Mouse (Mus musculus) induced T-regulatory cell, adult 2 months (primary cell): ENCODE measurements at regions not wholly inside any gene's neighbourhood (a gene's known extent, or its start where the extent isn't known, plus 50 kb on each side); places are given as distances from the start of the nearest gene placed in this dataset.
A peak's percentile ranks its signal among the peaks of the same experiment; 100 is the strongest.

Experiments used
- DNase-seq: peaks from one replicate; pipeline ENCODE4 v3.0.0-alpha.2; 2012; ENCODE audit warnings: low read depth

DNA sequence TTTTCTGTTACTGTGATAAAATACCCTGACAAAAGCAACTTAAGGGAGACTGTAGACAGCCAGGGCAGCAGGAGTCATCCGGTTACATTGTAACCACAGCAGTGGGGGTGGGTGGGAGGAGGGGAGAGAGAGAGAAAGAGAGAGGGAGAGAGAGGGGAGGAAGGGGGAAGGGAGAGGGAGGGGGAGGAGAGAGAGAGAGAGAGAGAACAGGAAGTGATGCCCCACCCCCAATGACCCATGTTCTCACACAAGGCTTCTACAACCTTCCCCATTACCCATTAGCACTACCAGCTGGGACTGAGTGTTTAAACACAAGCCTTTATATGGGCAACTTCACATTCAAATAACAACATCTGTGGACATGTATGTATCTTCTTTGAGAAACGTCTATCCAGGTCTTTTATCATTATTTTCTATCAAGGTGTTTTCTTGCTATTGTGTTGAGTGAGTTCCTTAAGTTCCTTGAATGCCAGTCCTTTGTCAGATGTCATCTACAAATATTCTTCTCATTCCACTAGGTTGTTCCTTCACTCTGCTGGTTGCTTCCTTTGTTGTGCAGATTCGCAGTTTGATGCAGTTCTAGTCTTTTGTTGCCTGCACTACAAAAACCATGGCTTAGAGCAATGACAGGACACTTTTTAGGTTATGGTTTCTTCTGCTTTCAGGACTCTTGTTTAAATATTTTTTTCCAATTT, 274.7 kb upstream of the Ddx18 start:
- DNase-seq, result no peak

DNA sequence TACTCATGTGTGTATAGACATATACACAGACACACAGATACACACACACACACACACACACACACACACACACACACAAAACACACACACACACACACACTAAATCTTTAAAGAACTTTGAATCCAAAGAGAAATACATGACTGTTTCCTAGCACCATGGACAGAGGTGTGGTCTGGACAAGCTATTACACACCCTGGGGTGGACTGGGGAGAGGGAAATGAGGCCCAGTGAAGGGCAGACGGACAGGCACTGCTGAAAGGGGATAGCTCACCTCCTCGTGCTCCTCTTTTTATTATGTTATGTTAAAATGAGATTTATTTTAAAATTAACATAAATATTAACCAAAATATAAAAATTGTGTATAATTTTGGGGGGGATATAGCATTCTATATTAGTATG, 265.8 kb upstream of the Ddx18 start:
- DNase-seq, result no peak

DNA sequence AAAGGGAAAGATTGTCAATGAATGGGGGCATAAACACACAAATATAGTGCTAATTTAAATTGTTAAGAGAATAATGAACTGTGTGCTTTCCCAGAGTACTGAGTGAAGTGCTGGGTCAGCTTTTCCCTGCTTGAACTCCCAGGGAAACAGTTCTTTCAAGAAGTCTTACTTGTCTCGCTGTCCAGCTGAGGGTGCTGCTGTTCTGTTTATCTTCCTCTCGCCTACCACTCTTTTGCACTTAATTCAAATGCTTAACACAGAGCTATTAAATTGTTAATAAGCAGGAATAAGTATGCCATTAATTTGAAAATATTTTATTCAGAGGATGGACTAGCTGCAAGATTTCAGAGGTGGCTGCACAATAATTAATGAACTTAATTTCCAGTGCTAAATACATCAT, 262.5 kb upstream of the Ddx18 start:
- DNase-seq, result no peak

DNA sequence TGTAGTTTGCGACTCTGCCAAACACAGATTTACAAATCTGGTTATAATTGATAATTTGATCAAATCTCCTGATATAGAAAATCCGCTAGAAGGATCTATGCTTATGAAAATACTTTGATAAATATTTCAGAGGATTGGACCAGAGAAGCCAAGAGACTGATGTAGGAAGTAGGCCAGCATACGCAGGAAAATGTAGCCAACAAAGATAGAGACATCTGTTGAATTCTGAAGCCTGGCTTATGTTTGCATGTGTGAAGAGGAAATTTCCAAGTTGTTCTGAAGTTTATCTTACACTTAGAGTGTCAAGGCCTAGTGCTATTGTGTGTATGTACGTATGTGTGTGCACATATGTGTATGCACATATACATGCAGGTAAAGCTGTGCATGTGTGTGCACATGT, 255.2 kb upstream of the Ddx18 start:
- no peak for DNase-seq

DNA sequence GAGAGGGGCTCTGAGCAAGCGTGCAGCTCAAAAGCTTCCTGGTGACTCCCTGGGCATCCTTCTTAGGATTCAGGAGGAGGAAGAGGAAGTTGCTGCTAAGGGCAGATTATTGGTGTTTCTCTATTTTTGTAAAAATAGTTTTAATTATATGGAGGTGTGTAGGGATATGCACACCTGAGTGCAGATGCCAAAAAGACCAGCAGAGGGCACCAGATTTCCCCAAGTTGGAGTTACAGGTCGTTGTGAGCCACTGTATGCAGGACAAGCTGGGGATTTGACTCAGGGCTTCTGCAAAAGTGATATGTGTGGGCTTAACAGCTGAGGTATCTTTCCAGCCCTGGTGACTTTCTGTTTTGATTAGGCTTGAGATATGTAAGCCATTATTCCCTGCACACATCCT, 235.5 kb upstream of the Ddx18 start:
- DNase-seq, result peak; percentile 1

DNA sequence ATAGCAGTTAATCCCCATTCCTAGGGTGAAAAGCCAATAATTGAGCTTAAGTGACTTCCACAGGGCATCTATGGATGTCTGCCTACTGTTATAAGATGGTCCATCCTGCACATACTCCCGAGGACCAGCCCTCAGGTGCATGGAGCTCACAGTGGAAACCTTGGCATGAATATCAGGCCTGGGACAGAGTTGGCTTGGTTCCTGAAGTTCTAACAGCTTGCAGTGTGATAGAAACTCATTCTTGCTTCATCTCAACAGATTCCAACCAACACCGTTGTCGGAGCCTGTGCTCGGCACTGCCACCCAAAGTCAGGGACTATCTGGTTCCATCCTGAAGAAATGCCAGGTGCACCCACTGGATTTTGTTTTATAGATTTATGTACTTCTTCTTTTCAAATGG, 234.7 kb upstream of the Ddx18 start:
- DNase-seq, result no peak

DNA sequence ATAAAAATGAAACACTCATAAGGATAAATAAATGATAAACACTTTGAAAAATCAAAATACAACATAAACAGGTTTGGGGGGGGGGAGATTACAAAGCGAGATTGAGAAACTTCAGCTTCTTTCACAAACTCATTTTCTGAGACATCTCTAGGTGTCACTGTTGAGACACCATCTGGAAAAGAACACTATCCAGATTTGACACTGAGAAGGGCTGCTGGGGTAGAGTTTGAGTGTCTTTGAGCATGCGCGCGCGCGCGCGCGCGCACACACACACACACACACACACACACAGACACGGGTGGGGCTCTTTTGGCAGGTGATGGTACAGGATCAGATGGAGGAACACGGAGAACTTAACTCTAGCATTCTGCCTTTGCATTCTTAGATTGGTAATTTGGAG, 230.7 kb upstream of the Ddx18 start:
- no peak for DNase-seq

DNA sequence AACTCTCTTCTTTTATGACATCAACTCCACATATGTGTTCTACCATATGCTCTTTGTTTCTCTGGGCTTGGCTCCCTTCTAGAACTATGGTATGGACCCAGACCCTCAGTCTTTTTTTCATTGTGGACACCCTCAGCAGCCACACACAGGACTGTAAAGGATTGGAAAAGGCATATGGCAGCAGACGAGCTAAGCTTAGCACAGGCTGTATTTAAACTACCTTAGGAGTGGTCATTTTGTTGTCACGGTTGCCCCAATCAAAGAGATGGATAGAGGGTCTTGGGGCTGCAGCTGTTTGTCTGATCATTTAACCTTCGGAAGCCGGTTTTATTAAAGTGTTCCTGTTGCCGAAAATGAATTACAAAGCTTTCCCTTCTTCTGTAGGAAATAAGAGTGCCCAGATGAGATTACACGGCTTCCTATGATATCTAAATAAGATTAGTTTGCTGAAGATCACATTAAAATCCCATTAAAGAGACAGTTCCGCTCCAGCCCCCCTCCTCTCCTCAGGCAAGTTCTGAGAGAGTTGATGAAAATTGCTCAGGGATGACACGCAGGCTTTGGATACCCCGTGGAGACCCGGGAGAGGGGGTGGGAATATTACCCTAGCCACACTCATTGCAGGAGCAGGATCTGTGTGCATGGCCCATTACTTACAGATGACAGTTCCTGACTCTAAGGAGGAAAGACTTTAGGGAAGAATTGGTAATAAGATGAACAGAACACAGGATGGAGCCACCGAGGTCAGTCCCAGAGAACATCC, 227.4 kb upstream of the Ddx18 start:
- no peak for DNase-seq

DNA sequence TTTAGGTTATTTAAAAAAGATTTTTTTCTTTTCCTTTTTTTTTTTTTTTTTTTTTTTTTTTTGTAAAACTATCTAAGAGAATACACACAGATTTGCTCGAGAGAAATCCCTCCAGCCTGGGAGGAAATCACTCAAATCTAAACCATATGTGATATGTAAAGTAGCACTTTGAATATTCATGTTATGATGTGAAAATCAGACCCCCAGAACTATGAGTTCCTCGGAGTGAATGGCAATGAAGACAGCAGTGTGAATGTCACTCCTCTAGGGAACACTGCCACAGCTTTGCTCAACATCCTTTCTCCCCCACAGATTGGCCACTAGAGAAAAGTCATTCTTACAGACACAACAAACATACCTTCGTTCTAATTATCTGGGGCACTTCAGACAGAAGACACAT, 217.8 kb upstream of the Ddx18 start:
- DNase-seq, result no peak

DNA sequence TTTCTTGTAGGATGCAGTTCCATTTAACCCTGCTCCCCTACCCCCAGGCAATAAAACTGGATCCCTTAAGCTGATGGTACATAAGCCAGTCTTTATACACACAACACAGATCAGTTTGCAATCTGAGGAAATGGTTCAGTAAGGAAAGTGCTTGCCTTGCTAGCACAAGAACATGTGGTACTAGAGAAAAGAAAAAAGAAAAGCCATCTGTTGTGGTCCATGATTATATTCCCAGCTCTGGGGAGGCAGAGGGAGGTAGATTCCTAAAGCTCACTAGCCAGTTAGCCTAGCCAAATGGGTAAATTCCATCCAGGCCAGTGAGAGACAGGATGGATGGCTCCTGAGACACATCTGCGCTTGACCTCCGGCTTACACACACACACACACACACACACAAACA, 206.2 kb upstream of the Ddx18 start:
- no peak for DNase-seq

DNA sequence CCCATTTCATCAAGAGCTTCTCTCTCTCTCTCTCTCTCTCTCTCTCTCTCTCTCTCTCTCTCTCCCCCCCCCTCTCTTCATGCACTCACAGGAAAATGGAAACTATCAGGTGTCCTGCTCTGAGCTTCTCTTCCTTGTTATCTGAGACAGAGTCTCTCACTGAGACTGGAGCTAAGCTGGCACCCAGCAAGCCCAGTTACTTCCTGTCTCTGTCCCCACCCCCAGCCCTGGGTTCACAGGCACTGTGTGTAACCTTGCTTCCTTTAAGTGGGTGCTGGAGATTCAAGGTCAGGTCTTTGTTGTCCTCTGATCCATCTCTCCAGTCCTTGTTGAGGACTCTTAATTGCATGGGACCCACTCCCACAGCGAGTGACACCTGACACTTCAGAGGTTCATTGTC, 203.7 kb upstream of the Ddx18 start:
- no peak for DNase-seq

DNA sequence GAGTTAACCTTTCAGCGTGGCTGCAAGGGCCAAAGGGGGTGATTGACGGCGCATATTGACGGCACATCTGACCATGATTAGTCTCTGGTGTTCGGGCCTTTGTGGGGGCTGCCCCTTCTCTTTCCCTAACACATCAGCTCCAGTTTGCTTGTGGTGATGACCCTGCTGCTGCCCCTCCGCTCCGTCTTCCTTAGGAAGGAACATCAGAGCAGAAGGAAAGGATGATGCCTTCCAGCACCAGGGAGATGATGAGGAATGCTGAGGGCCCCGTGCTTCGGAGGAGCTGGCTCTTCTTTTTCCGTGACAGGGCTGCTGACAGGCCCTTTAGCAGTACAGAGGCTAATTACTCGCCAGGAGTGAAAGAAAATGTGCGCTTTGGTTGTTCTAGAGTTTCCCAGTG, 203.1 kb upstream of the Ddx18 start:
- DNase-seq, result no peak

DNA sequence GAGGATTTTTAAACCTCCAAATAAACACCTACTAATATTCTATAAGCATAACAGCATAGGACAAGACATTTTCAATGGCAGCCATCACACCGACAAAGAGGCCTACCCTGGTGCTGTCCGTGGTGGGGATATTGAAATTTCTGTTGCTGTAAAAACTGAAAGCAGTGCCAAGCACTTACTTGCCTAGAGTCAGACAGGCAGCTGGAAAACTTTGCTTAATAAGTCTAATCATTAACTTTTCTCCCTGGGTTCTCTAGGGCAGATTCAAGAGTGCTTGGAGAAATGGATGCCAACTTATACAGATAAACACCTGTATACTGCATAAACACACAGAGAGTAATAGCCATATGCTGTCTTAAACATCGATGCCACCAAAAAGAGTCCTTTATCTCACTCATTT, 192.3 kb upstream of the Ddx18 start:
- DNase-seq, result no peak

DNA sequence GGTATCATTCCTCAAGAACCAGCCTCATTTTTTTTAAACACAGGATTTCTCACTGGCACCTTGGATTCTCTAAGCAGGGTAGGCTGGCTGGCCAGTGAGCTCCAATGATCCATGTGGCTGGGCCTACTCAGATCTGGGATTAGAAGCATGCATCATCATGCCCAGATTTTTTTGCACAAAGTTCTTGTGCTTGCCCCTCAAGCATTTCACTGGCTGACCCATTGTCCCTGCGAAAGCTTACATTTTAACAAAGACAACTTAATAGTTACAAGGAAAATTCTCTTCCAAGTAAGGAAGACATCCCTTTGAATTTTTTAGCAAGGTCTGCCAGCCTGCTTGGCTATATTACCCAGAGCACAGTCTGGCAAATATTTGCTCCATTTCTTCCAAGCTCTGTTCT, 177.4 kb upstream of the Ddx18 start:
- no peak for DNase-seq

DNA sequence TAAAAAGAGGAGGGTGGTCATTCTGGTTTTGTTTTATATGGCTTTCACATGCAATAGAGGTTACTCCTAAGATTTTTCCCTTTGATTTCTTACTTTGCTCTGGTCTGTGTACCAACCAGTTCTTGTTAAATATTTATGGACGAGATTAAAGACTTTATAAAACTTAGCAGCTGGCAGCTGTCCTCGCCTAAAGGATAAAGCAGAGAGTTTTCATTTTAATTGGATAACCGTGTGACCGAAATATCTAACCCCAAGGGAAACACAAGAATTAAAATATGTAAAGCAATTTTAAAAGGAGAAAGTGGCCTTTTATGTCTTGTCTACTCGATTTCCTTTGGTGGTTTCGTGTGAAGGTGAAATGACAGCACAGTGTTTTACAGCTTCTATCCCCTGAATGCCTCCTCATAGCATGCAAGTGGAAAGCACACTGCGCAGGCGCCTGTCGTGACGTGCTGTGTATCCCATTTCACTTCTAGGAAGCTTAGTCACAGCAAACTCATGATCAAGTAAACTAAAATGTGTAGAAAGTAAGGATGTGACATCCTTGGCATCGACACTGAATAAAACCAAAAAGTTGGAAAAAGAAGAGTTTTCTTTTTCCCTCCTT, 167.4 kb upstream of the Ddx18 start:
- no peak for DNase-seq

DNA sequence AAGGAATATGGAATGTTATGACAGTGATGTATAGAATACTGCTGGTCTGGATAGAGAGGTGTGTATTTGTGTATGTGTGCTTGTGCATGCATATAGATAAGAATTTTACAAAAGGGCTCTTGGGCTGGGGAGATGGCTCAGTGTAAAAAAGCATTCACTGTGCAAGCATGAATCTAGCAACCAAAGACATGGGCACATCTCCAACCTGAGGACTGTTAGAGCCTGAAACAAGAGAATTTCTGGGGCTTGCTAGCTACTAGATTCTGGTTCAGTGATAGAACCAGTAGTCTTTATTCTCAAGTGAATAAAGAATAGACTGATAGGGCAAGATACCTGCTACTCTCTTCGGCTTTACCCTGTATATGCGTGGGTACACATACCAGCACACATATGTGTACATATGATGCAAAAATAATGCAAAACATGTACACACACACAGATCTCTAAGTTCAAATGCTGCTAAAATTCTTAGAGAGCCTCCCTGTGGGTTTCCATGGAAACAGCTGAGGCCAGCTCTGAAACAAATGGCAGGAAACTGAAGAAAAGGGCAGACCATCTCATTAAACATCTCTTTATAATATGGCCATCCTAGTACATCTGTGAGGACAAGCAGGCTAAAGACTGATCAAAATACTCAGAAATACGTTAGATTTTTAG, 166.8 kb upstream of the Ddx18 start:
- no peak for DNase-seq

DNA sequence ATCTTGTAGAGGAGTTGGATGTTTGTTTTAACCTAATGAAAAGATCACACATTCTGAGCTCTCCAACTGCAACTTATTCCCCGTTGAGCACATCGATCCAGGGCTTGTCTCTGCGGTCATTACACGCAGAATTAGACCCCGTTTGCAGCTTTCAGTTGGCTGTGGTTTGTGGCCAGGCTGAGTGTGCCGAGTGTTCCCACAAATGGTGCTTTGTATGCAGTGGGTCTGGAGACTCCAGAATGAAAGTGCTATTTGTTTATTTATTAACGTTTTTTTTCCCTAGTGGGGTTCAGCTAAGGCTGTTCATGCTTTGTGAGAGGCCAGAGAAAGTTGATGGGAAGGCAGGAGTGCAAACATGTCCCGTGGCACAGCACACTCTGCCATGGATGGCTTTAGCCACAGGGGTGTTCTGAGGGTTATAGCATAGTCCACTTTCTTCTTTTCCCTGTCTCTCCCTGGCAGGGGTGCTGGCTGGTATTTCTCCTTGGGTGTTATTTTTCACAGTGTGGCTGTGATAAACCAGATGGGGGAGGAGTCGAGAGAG, 141.6 kb upstream of the Ddx18 start:
- no peak for DNase-seq

DNA sequence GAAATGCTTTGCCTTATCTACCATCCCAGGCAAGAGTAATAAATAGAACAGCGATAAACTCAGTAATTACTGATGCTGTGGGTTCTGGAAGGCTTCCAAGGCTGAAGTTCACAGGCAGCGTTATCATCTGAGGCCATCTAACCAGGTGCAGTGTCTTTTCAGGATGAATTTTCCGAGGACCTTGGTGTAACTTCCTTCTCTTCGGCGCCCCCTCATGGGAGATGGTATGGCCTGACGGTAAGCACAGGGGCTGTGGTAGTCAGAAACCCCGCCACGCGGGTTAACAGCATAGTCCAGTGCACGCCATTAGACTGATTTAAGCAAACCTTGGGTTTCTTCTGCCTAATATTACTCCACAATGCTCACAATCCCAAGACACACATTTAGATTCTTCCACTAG, 140.5 kb upstream of the Ddx18 start:
- DNase-seq, result no peak

DNA sequence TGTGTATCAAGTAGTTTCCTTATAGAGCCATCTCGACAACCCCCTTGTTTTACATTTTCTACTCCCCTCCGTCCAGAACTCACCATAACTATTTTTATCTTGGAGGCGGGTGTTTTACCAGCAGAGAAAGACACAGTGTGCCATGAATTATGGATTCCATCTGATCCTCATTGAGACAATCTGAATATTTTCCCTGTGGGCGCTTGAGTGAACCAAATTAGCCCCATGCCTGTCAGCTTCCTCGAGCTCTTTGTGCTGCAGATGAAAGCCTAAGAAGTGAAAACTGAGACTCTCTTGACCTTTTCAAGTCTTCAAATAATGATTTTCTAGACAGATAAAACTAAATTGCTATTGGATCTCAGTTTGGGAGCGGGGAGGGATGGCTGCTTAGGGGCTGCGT, 134.0 kb upstream of the Ddx18 start:
- DNase-seq, result no peak

DNA sequence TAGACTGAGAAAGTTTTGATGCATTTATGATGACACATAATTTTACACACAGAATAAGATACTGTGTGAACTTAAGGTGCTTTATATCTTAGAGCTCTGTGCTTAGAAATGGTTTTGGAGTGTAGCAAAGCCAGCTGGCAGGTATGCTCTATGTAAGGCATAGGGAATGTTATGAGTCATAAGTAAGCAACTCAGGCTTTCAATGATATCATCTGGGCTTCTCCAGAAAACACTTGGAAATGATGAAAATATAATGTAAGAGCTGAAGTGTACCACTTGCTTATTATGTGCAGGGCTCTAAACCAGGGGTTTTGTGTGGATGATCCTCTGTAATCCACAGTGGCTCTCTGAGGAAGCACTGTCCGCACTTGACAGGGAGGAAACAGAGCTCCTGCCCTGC, 86.1 kb upstream of the Ddx18 start:
- no peak for DNase-seq

DNA sequence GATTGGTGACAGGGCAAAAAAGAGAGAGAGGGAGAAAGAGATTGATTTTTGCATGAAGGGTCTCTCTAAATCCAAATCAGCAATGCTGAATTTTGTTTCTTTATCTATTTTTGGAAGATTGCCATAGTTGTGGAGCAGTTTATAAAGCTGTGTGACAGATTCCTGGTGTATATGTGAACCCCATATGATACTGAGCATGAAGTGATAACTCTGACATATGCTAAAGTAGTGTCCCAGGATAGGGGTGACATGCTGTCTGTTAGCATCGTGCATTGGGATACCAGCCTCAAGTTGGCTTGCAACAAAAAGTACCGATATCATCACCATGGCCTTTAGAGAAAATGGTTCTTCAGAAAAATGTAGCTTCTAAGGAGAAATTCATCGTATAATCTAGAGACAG, 82.3 kb upstream of the Ddx18 start:
- no peak for DNase-seq

DNA sequence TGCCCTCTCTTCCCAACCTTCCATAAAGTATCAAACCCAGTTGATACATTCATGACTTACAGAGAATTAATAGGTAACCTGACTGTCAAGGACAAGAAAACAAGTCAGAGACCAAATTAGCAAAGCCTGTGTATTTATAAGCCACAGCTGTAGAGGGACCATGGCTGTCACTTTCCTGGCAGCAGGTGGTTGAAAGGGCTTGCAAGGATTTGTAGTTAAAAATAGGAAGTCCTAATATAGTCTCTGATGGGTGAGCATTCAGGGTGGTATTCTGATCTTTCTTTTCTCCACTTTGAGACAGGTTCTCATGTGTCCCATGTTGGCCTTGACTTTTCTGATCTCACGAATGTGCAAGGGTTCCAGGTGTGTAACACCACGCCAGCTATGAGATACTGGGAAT, 63.7 kb upstream of the Ddx18 start:
- no peak for DNase-seq

DNA sequence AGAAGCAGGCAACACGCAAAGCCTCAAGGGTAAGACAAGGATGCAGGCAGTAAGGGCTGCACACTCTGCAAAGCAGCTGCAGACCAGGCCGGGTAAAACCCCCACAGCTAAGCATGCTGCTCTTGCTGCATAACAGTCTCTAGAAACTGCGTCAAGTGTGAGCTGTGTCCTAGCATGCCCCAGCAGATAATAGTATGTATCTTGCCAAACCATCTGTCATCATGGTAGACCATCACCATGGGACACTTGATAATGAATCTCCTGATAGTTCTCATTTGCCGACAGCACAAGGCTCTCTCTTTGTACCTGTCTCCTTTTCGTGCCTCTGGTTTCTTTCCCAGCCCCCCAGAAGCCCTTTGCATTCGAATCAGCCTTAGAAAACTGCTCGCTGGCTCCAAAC, 52.5 kb upstream of the Ddx18 start:
- no peak for DNase-seq
